Mouse (Mus musculus): Measurements from ENCODE around the gene Slc25a38.

Gene Slc25a38

GRCm38 (mm10) chr9:120110211-120111018 is at the start of gene Slc25a38:
Slc25a38 (plus strand) TSS chr9:120110374.
- DNase-seq = peak; percentile 91 to 94

- no peak for DNase-seq
Measured at GRCm38 (mm10) chr9:120064317-120064716, 45.9 kb upstream of the Slc25a38 start.

- no peak for DNase-seq
Measured at GRCm38 (mm10) chr9:120067609-120068008, 42.6 kb upstream of the Slc25a38 start.

- no peak for DNase-seq
Measured at GRCm38 (mm10) chr9:120068047-120068446, 42.1 kb upstream of the Slc25a38 start.

- no peak for DNase-seq
Measured at GRCm38 (mm10) chr9:120069779-120070178, 40.4 kb upstream of the Slc25a38 start, which contains the start of gene Cx3cr1. Cx3cr1 (minus strand) TSS chr9:120069879.

GRCm38 (mm10) chr9:120071251-120071650 is 38.9 kb upstream of the Slc25a38 start:
- no peak for DNase-seq

GRCm38 (mm10) chr9:120073169-120073568 is 37.0 kb upstream of the Slc25a38 start:
- DNase-seq = peak; percentile 56 to 78

- DNase-seq = no peak
Measured at GRCm38 (mm10) chr9:120074516-120074915, 35.7 kb upstream of the Slc25a38 start.

- no peak for DNase-seq
Measured at GRCm38 (mm10) chr9:120078241-120078640, 31.9 kb upstream of the Slc25a38 start.

- DNase-seq = no peak
Measured at GRCm38 (mm10) chr9:120079901-120080300, 30.3 kb upstream of the Slc25a38 start.

- no peak for DNase-seq
Measured at GRCm38 (mm10) chr9:120080546-120081108, 29.5 kb upstream of the Slc25a38 start.

GRCm38 (mm10) chr9:120081247-120081646 is 28.9 kb upstream of the Slc25a38 start:
- DNase-seq = no peak

- no peak for DNase-seq
Measured at GRCm38 (mm10) chr9:120081967-120082366, 28.2 kb upstream of the Slc25a38 start.

- DNase-seq = no peak
Measured at GRCm38 (mm10) chr9:120082691-120083090, 27.5 kb upstream of the Slc25a38 start.

GRCm38 (mm10) chr9:120083158-120083894 is 26.8 kb upstream of the Slc25a38 start:
- DNase-seq = no peak

- DNase-seq = no peak
Measured at GRCm38 (mm10) chr9:120084406-120084805, 25.8 kb upstream of the Slc25a38 start.

GRCm38 (mm10) chr9:120089125-120089524 is 21.0 kb upstream of the Slc25a38 start:
- DNase-seq = no peak

- no peak for DNase-seq
Measured at GRCm38 (mm10) chr9:120091086-120091485, 19.1 kb upstream of the Slc25a38 start.

- no peak for DNase-seq
Measured at GRCm38 (mm10) chr9:120091696-120092238, 18.4 kb upstream of the Slc25a38 start, which contains the start of gene Ccr8. Ccr8 (plus strand) TSS chr9:120092114.

GRCm38 (mm10) chr9:120093701-120094100 is 16.5 kb upstream of the Slc25a38 start:
- DNase-seq = no peak

- DNase-seq = no peak
Measured at GRCm38 (mm10) chr9:120095886-120096285, 14.3 kb upstream of the Slc25a38 start.

- DNase-seq = peak in 1 of 2 experiments; percentile 56
Measured at GRCm38 (mm10) chr9:120098682-120099081, 11.5 kb upstream of the Slc25a38 start.

- no peak for DNase-seq
Measured at GRCm38 (mm10) chr9:120099304-120099703, 10.9 kb upstream of the Slc25a38 start.
